Mouse (Mus musculus) intestine, embryonic 14.5 days (tissue): ENCODE results near the gene Pcyt2. TPM values are rescaled to one million over a fixed set of nuclear protein-coding genes. Genes with fewer than 3 reads are reported as not detected.

Source experiments
- ATAC-seq: fragments of 200-750 bp; cut with Nextera tagmentation; replicated peaks from 2 replicates; pipeline ENCODE4 v1.8.0; 2017; ENCODE audit warnings: low read depth, moderate number of reproducible peaks, moderate TSS enrichment, moderate library complexity; ENCODE audit not compliant: low FRiP score, low TSS enrichment
- DNase-seq: peaks from one replicate; pipeline ENCODE4 v3.0.0-alpha.2; 2018; ENCODE audit warnings: low spot score
- H3K27ac ChIP-seq: fragments of 300-500 bp; sonication (generic); 2 replicates; pipeline ENCODE4 v1.5.1; 2014; ENCODE audit warnings: low read depth, mild to moderate bottlenecking, control low read depth
- H3K27me3 ChIP-seq: fragments of 300-500 bp; sonication (generic); replicated peaks from 2 replicates; pipeline ENCODE4 v1.6.1; 2014; ENCODE audit warnings: low read length, control low read depth; ENCODE audit not compliant: control insufficient read depth, insufficient read depth
- H3K36me3 ChIP-seq: fragments of 300-500 bp; sonication (generic); 2 replicates; pipeline ENCODE4 v1.6.1; 2014; ENCODE audit warnings: low read length, control low read depth; ENCODE audit not compliant: control insufficient read depth, insufficient read depth
- H3K4me1 ChIP-seq: fragments of 300-500 bp; sonication (generic); replicated peaks from 2 replicates; pipeline ENCODE4 v1.6.1; 2014; ENCODE audit warnings: low read length, control low read depth, mixed read lengths; ENCODE audit not compliant: control insufficient read depth, insufficient read depth
- H3K4me2 ChIP-seq: fragments of 300-500 bp; sonication (generic); 2 replicates; pipeline ENCODE4 v1.6.1; 2014; ENCODE audit warnings: low read length
- H3K4me3 ChIP-seq: fragments of 300-500 bp; sonication (generic); 2 replicates; pipeline ENCODE4 v1.5.1; 2014; ENCODE audit warnings: low read depth, low read length, control low read depth, mixed read lengths
- H3K9ac ChIP-seq: fragments of 300-500 bp; sonication (generic); 2 replicates; pipeline ENCODE4 v1.6.1; 2014; ENCODE audit warnings: mild to moderate bottlenecking, low read length
- H3K9me3 ChIP-seq: fragments of 300-500 bp; sonication (generic); 2 replicates; pipeline ENCODE4 v1.6.1; 2016; ENCODE audit warnings: low read length, control low read depth; ENCODE audit not compliant: control insufficient read depth
- WGBS: fragments of 180-500 bp; shearing (Covaris S2); extraction: QIAGEN DNeasy Blood & Tissue Kit; methylation state at CpG from one replicate; pipeline ENCODE4 v1.1.7; 2014; 5-methylcytosine and 5-hydroxymethylcytosine counted together
- microRNA-seq: library from miRNA; unstranded; fragments of <30 nt; microRNA quantifications from one replicate; pipeline ENCODE4, GENCODE M21; 2016
- polyA plus RNA-seq: library from polyadenylated mRNA; unstranded; fragments of >200 nt; fragmentation: Nextera tagmentation; extraction: Ambion mirVana; gene quantifications from 2 replicates; pipeline ENCODE4 v1.2.1, GENCODE M21; 2014

The Pcyt2 gene
- polyA plus RNA-seq, 1 experiment from 2014 or later = 179 TPM

DNA sequence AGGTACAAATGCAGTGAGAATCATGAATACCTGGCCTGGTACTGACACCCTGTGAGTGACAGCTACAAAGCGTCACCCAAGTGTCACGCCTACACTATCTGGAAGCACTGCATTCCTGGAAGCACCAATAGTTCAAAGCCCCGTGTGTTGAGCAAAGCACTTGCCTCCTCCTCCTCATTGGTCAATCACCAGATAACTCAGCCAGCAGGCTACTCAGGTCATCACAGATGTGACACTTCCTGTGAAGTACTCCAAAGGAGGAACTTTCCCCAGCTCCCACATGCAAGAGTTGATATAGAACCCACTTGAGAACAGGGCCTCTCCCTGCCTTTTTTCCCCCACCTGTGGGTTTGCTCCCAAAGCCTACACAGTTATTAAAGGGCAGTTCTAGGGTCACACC, 46.6 kb downstream of the Pcyt2 start:
- Histone ChIP-seq H3K36me3 (peaks cover 47% of the 10 kb centered on the region), H3K9me3 (no peaks in the 10 kb centered on the region)

DNA sequence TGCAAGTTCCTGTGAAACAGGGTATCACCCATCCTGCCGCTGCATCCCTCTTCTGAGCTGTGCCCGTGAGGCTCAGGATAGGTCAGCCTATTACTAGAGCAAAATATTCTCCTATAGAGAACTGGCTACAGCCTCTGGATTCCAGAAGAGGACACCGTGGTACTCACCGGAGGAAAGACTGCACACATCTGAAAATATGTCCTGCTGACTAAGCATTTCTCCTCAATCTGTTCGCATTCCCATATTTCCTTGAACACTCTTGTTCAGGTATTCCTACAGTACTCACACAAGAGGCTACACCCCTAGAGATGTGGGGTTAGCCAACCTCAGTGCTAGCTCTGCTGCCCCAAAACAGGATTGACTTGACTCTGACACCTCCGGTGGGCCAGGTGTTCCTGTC, 49.4 kb downstream of the Pcyt2 start:
- H3K4me1 ChIP-seq = peaks cover 9% of the 10 kb centered on the region
- H3K36me3 ChIP-seq = peaks cover 75% of the 10 kb centered on the region
- H3K27ac ChIP-seq = no peak overlapping the region
- DNase-seq = no peak
- H3K4me2 ChIP-seq = no peak overlapping the region
- 88% methylated on average over 6 of the region's 6 CpGs for WGBS
- H3K27me3 ChIP-seq = no peaks in the 10 kb centered on the region
- H3K9ac ChIP-seq = no peak overlapping the region
- H3K4me3 ChIP-seq = no peak overlapping the region
- H3K9me3 ChIP-seq = no peaks in the 10 kb centered on the region
- no peak for ATAC-seq

More for the DNA sequence above, 46.6 kb downstream of the Pcyt2 start:
- Histone ChIP-seq H3K27ac (no peak overlapping the region), H3K27me3 (no peaks in the 10 kb centered on the region), H3K4me3 (peak overlapping the region; percentile 98), H3K4me1 (peaks cover 15% of the 10 kb centered on the region), H3K4me2 (peak overlapping the region; percentile 81), H3K9ac (peak overlapping the region; percentile 94; the same call in 1 of the 2 replicates)
- DNase-seq (no peak), ATAC-seq (no peak)
- 76% methylated on average over 3 of the region's 3 CpGs for WGBS

DNA sequence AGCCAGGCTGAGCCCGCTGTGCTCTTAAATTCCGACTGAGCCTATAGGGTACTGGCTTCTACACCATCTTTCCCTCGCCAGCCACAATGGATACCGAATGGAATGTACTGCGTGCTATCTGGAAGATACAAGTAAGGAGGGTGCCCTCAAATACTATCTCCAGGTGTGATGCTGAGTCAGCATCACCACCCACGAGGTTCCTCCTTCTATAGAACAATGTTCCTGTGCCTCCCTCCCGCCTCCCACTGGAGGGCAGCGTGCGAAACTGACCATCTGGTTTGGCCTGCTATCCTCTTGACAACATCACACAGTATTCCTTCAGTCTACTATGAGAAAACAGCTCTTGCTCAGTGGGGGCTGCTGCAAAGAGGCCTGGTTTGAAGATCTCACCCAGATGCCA, 52.6 kb downstream of the Pcyt2 start:
- H3K36me3 ChIP-seq = peaks cover 93% of the 10 kb centered on the region
- no peak for DNase-seq
- ATAC-seq = no peak
- no peak overlapping the region for H3K4me3 ChIP-seq
- no peak overlapping the region for H3K9ac ChIP-seq
- H3K27ac ChIP-seq = no peak overlapping the region
- WGBS = 89% methylated on average over 9 of the region's 9 CpGs
- H3K27me3 ChIP-seq = no peaks in the 10 kb centered on the region
- H3K4me1 ChIP-seq = no peaks in the 10 kb centered on the region
- H3K4me2 ChIP-seq = no peak overlapping the region
- no peaks in the 10 kb centered on the region for H3K9me3 ChIP-seq

DNA sequence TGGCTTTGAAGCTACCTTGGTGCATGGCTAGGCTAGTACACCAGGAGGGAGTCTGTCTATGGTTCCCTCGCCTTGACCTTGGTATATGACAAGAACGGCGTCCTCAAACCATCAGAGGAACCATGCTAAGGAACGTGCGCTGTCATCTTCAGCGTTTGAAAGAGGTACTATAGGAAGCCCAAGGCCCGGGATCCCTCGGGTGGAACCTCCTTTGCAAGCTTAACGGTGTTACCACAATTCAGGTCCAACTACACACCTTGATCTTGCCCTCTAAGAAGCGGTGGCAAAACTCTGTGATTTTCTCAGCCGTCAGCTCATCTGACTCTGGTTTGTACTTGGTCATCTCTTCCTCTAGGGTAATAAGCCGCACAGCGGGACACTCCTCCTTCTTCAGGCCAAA, 54.8 kb downstream of the Pcyt2 start:
- 94% methylated on average over 13 of the region's 13 CpGs for WGBS
- no peak overlapping the region for H3K9ac ChIP-seq
- no peak overlapping the region for H3K4me2 ChIP-seq
- H3K9me3 ChIP-seq = no peaks in the 10 kb centered on the region
- no peaks in the 10 kb centered on the region for H3K27me3 ChIP-seq
- H3K4me1 ChIP-seq = no peaks in the 10 kb centered on the region
- H3K27ac ChIP-seq = no peak overlapping the region
- H3K4me3 ChIP-seq = no peak overlapping the region
- DNase-seq = no peak
- ATAC-seq = no peak
- peaks cover 90% of the 10 kb centered on the region for H3K36me3 ChIP-seq

DNA sequence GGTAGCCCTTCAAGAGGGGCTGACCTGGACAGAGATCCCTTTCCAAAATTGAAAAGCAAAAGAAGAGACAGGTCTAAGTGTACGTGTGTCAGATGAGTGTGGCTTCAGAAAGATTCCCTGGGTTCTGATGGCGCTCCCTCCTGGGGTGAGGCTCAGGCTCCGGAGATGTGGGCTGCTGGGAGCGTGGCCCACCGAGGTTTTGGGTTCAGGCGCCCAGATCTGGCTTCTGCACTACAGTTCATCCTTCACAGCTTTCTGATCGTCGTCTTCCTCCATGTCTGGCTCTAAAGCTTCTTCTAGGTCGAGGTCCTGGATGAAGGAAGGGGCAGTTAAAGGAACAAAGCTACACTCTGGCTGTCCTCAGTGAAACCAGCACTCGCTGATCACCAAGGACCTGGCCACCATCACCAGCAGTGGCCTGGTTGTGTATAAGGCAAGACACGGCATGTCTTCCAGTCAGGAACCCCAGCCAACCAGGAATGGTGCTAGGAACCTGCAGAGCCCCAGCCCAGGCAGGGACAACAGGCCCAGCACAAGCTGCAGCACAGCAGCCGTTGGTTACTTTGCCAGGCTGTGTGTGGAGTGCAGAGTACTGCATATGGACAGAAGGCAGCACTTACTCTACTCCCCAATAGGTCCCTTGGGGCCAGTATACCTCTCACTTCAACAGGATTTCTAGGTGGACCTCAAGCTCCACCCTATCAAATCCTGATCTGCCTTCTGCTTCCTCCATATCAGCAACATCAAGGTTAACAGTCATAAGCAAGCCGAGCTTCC, 56.6 kb downstream of the Pcyt2 start:
- H3K9ac ChIP-seq = no peak overlapping the region
- no peak overlapping the region for H3K4me3 ChIP-seq
- WGBS = 90% methylated on average over 13 of the region's 13 CpGs
- DNase-seq (no peak), ATAC-seq (no peak)
- H3K9me3 ChIP-seq = peaks cover 3% of the 10 kb centered on the region; the same call in 1 of the 2 replicates
- H3K4me1 ChIP-seq = no peaks in the 10 kb centered on the region
- H3K27me3 ChIP-seq = no peaks in the 10 kb centered on the region
- H3K36me3 ChIP-seq = peaks cover 72% of the 10 kb centered on the region
- H3K4me2 ChIP-seq = no peak overlapping the region
- no peak overlapping the region for H3K27ac ChIP-seq

Small RNA genes lying within 50 kb of the gene (microRNA-seq; reads per million reads assigned to microRNA genes)
- 0.85 reads per million, percentile 4 among the genes with 10 or more reads in this experiment for gene Mir6936

Other genes with a start within 250 kb of the Pcyt2 start
- 32.6 and 37.0 TPM in 2 replicates for gene Faap100, start 239.2 kb downstream of the Pcyt2 start, polyA plus RNA-seq
- gene Nploc4, start 180.2 kb downstream of the Pcyt2 start, polyA plus RNA-seq = 34.5 and 37.4 TPM in 2 replicates
- gene Tspan10, start 175.3 kb downstream of the Pcyt2 start, polyA plus RNA-seq = not detected in 2 replicates
- gene Pde6g, start 164.4 kb downstream of the Pcyt2 start, polyA plus RNA-seq = not detected in 2 replicates
- 16.5 and 17.5 TPM in 2 replicates for gene Oxld1, start 159.9 kb downstream of the Pcyt2 start, polyA plus RNA-seq
- gene Ccdc137, start 159.8 kb downstream of the Pcyt2 start, polyA plus RNA-seq = 30.5 and 31.2 TPM in 2 replicates
- 46.0 and 46.8 TPM in 2 replicates for gene Arl16, start 150.3 kb downstream of the Pcyt2 start, polyA plus RNA-seq
- gene Mrpl12, start 133.3 kb downstream of the Pcyt2 start, polyA plus RNA-seq = 218 and 226 TPM in 2 replicates
- gene Slc25a10, start 126.1 kb downstream of the Pcyt2 start, polyA plus RNA-seq = 74.6 and 83.1 TPM in 2 replicates
- 0.42 and 0.50 TPM in 2 replicates for gene Gcgr, start 87.2 kb downstream of the Pcyt2 start, polyA plus RNA-seq
- 191 and 209 TPM in 2 replicates for gene Mcrip1, start 68.2 kb downstream of the Pcyt2 start, polyA plus RNA-seq
- gene Ppp1r27, start 66.8 kb downstream of the Pcyt2 start, polyA plus RNA-seq = 0.24 TPM in 1 of 2 replicates, not detected in the other
- gene P4hb, start 44.7 kb downstream of the Pcyt2 start, polyA plus RNA-seq = 746 and 800 TPM in 2 replicates
- gene Arhgdia, start 36.3 kb downstream of the Pcyt2 start, polyA plus RNA-seq = 627 and 633 TPM in 2 replicates
- gene Alyref, start 19.6 kb downstream of the Pcyt2 start, polyA plus RNA-seq = 387 and 448 TPM in 2 replicates
- gene Anapc11, start 19.5 kb downstream of the Pcyt2 start, polyA plus RNA-seq = 244 TPM in 2 replicates
- gene Npb, start 9.5 kb downstream of the Pcyt2 start, polyA plus RNA-seq = 3.5 and 4.4 TPM in 2 replicates
- gene Sirt7, start 7.3 kb upstream of the Pcyt2 start, polyA plus RNA-seq = 31.8 and 35.6 TPM in 2 replicates
- gene Mafg, start 15.7 kb upstream of the Pcyt2 start, polyA plus RNA-seq = 20.1 and 25.0 TPM in 2 replicates
- 22.4 and 23.2 TPM in 2 replicates for gene Pycr1, start 25.8 kb upstream of the Pcyt2 start, polyA plus RNA-seq
- 0.32 TPM in 1 of 2 replicates, not detected in the other for gene Myadml2, start 30.2 kb upstream of the Pcyt2 start, polyA plus RNA-seq
- 1.1 and 1.3 TPM in 2 replicates for gene Notum, start 43.2 kb upstream of the Pcyt2 start, polyA plus RNA-seq
- 93.2 and 104 TPM in 2 replicates for gene Aspscr1, start 55.0 kb upstream of the Pcyt2 start, polyA plus RNA-seq
- gene Cenpx, start 95.8 kb upstream of the Pcyt2 start, polyA plus RNA-seq = 178 TPM in 2 replicates
- 42.8 and 44.9 TPM in 2 replicates for gene Lrrc45, start 96.0 kb upstream of the Pcyt2 start, polyA plus RNA-seq
- 9.4 and 10.2 TPM in 2 replicates for gene Rac3, start 103.5 kb upstream of the Pcyt2 start, polyA plus RNA-seq
- gene Dcxr, start 109.3 kb upstream of the Pcyt2 start, polyA plus RNA-seq = 25.3 and 25.8 TPM in 2 replicates
- 0.70 TPM in 1 of 2 replicates, not detected in the other for gene Cbr2, start 114.2 kb upstream of the Pcyt2 start, polyA plus RNA-seq
- 7.8 and 9.4 TPM in 2 replicates for gene Hmga1b, start 144.9 kb upstream of the Pcyt2 start, polyA plus RNA-seq
- gene Rfng, start 166.3 kb upstream of the Pcyt2 start, polyA plus RNA-seq = 23.8 and 28.3 TPM in 2 replicates
- gene Gps1, start 166.3 kb upstream of the Pcyt2 start, polyA plus RNA-seq = 221 and 245 TPM in 2 replicates
- 83.0 and 89.8 TPM in 2 replicates for gene Dus1l, start 178.5 kb upstream of the Pcyt2 start, polyA plus RNA-seq
- gene Fasn, start 206.6 kb upstream of the Pcyt2 start, polyA plus RNA-seq = 106 and 115 TPM in 2 replicates